Mouse (Mus musculus) megakaryocyte-erythroid progenitor cell, adult 5 weeks (primary cell): ENCODE results near the gene Il13ra1. TPM values are rescaled to one million over a fixed set of nuclear protein-coding genes. Genes with fewer than 3 reads are reported as not detected.

ENCODE experiments used
- polyA plus RNA-seq: library from polyadenylated mRNA; stranded (reverse); fragments of >175 nt; gene quantifications from 2 replicates; pipeline ENCODE4 v1.2.3, GENCODE M21; 2012

The Il13ra1 gene
- polyA plus RNA-seq: 0.02 and 0.06 TPM in 2 replicates

DNA sequence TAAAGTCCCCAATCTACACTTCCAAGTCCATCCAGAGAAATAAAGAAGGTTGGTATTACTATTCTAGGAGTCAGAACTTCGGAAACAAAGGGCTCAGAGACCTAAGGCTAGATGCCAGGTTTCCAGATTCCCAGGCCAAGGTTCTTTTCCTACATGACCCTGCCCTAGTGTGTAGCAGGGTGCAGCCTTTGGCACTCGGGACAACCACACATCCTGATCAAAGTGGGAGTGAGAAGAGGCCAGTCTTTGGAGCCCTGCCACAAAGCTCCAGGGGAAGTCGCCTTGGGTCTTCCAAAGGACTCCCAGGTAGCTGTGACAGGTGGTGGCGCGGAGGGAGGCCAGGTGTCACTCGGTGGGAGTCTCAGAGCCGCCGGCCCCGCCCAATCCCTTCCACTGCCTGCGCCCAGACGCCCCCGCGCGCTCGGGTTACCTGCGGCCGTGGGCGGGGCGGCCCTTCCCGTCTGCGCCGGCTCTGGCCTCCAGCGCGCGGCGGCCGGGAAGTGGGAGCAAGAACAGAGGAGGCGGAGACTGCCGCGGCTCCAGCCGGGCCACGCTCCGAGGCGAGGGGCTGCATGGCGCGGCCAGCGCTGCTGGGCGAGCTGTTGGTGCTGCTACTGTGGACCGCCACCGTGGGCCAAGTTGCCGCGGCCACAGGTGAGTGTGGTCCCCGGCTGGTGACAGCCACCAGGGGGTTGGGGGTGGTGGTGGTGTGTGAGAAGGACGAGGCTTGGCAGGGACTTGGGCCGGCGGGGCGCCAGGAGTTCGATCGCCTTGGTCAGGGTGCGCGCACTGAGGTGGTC is at the start of gene Il13ra1:
TSS of gene Il13ra1 (plus strand) at position 489 of the 800 bp plus-strand sequence.

DNA sequence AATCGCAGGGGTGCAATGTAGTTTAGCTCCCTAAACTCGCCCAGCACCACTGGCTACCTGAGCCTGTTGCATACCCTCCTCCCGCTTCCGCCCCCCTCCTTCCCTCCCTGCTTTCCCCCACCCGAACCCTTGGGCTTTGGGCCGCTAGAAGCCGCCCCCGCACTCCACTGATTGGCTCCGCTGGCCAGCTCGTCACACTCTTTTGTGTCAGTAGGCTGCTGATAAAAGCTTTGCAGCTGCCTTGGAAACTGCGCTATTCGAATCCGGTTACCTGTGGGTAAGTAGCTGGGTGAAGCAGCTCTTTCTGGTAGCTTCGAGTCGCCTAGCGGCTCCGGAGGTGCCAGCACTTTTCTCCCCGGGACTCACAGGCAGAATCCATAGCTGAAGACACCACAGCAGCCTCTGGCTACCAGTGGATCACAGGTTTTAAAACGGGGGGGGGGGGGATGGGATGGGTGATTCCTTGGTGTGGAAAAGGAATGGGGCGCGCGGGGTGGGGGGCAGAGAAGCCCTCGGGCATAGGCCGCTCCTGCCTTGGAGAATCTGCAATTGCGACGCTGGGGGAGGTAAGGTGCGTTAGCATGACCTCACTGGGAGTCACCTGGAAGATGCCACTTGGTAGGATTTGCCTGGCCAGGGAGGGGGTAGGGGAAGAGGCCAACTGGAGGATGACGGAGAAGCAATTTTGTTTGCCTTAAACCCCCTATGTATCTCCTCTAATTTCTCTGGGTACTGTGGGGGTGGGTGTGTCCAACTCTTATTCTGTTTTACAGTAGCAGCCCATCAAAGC is 84.0 kb downstream of the Il13ra1 start, which contains the start of gene Zcchc12:
TSS of gene Zcchc12 (plus strand) at position 169 of the 790 bp plus-strand sequence.

Other genes with a start within 250 kb of the Il13ra1 start
- gene Dock11, start 223.3 kb upstream of the Il13ra1 start, polyA plus RNA-seq: 5.3 and 8.2 TPM in 2 replicates
- not detected in 2 replicates for gene Zcchc12, start 83.8 kb downstream of the Il13ra1 start, polyA plus RNA-seq
- 25.1 and 31.4 TPM in 2 replicates for gene Lonrf3, start 216.2 kb downstream of the Il13ra1 start, polyA plus RNA-seq